Mouse (Mus musculus) midbrain, postnatal 0 days (tissue): ENCODE results near the gene Trappc6a. TPM values are rescaled to one million over a fixed set of nuclear protein-coding genes. Genes with fewer than 3 reads are reported as not detected.

ENCODE experiments used
- ATAC-seq: fragments of 200-750 bp; cut with Nextera tagmentation; 2 replicates; pipeline ENCODE4 v1.8.0; 2017; ENCODE audit warnings: moderate number of reproducible peaks, mild to moderate bottlenecking, moderate TSS enrichment, moderate library complexity; ENCODE audit not compliant: low FRiP score
- DNase-seq: peaks from one replicate; pipeline ENCODE4 v3.0.0-alpha.2; 2015; ENCODE audit warnings: low spot score
- H3K27ac ChIP-seq: fragments of 300-500 bp; sonication (generic); 2 replicates; pipeline ENCODE4 v1.5.1; 2014; ENCODE audit warnings: low read depth, mild to moderate bottlenecking, low read length, mixed read lengths
- H3K27me3 ChIP-seq: fragments of 300-500 bp; sonication (generic); 2 replicates; pipeline ENCODE4 v1.6.1; 2014; ENCODE audit warnings: low read length, control low read depth, mixed read lengths; ENCODE audit not compliant: insufficient read depth
- H3K36me3 ChIP-seq: fragments of 300-500 bp; sonication (generic); 2 replicates; pipeline ENCODE4 v1.6.1; 2014; ENCODE audit warnings: low read length, control low read depth, mixed read lengths; ENCODE audit not compliant: insufficient read depth
- H3K4me1 ChIP-seq: fragments of 300-500 bp; sonication (generic); 2 replicates; pipeline ENCODE4 v1.6.1; 2014; ENCODE audit warnings: mild to moderate bottlenecking, control low read depth, antibody characterized with exemption, low read length, mixed read lengths; ENCODE audit not compliant: insufficient read depth
- H3K4me2 ChIP-seq: fragments of 300-500 bp; sonication (generic); 2 replicates; pipeline ENCODE4 v1.6.1; 2014; ENCODE audit warnings: low read depth, mild to moderate bottlenecking, low read length, mixed read lengths; ENCODE audit not compliant: poor library complexity, severe bottlenecking
- H3K4me3 ChIP-seq: fragments of 300-500 bp; sonication (generic); 2 replicates; pipeline ENCODE4 v1.5.1; 2014; ENCODE audit warnings: low read depth, mild to moderate bottlenecking, low read length, moderate library complexity
- H3K9ac ChIP-seq: fragments of 300-500 bp; sonication (generic); replicated peaks from 2 replicates; pipeline ENCODE4 v1.6.1; 2014; ENCODE audit warnings: mild to moderate bottlenecking, low read length, moderate library complexity, mixed read lengths; ENCODE audit not compliant: poor library complexity, severe bottlenecking
- H3K9me3 ChIP-seq: fragments of 300-500 bp; sonication (generic); 2 replicates; pipeline ENCODE4 v1.6.1; 2016; ENCODE audit warnings: low read length, control low read depth
- CTCF ChIP-seq: IDR thresholded peaks from 2 replicates; pipeline ENCODE4 v1.5.1; 2016; ENCODE audit warnings: antibody characterized with exemption, mild to moderate bottlenecking
- WGBS: fragments of 180-500 bp; shearing (Covaris S2); extraction: QIAGEN DNeasy Blood & Tissue Kit; methylation state at CpG from one replicate; pipeline ENCODE4 v1.1.7; 2014; 5-methylcytosine and 5-hydroxymethylcytosine counted together
- polyA plus RNA-seq: library from polyadenylated mRNA; unstranded; fragments of >200 nt; fragmentation: Nextera tagmentation; extraction: Ambion mirVana; gene quantifications from 2 replicates; pipeline ENCODE4 v1.2.1, GENCODE M21; 2015
- total RNA-seq: library from RNA; depleted of rRNA; stranded (reverse); fragments of >200 nt; gene quantifications from 2 replicates; pipeline ENCODE4 v1.2.3, GENCODE M21; 2014

Gene Trappc6a
- total and polyA plus RNA-seq, 2 experiments from 2014 or later = 23.9 to 32.6 TPM

DNA sequence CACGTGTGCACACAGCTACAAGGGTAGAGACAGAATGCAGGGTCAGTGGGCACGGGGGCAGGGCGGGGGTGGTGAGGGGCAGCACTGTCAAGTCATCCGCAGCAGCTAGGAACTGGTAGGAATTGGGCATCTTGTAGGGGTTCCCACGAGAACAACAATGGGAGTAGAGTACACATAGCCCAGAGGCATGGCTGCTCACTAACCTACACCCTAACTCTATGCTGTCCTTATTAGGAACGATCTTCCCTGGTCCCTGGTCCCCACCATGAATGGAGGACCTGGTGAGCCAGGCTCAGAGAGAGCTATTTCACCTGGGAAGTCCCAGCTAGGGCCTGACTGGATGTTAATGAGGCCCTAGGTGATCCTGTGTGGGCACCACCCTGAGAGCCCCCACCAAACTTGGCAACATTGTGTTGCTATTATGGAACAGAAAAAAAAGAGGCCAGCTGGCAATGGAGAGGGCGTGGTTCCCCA lies 33.5 kb downstream of the Trappc6a start:
- Histone ChIP-seq H3K36me3 (no peaks in the 10 kb centered on the region), H3K27me3 (no peaks in the 10 kb centered on the region), H3K4me1 (no peaks in the 10 kb centered on the region), H3K9ac (no peak overlapping the region), H3K9me3 (no peaks in the 10 kb centered on the region), H3K27ac (no peak overlapping the region), H3K4me2 (no peak overlapping the region), H3K4me3 (no peak overlapping the region)
- DNase-seq = no peak
- TF ChIP-seq CTCF = no peak
- WGBS = 61% methylated on average over 7 of the region's 7 CpGs
- ATAC-seq = no peak

- no peak for TF ChIP-seq CTCF
- DNase-seq (peak; percentile 84), ATAC-seq (peak; percentile 73)
- Histone ChIP-seq H3K4me2 (no peak overlapping the region), H3K9me3 (no peaks in the 10 kb centered on the region), H3K4me3 (no peak overlapping the region), H3K4me1 (no peaks in the 10 kb centered on the region), H3K27ac (no peak overlapping the region), H3K36me3 (no peaks in the 10 kb centered on the region), H3K27me3 (no peaks in the 10 kb centered on the region), H3K9ac (no peak overlapping the region)
- 55% methylated on average over 8 of the region's 8 CpGs for WGBS
Measured at GRCm38 (mm10) chr7:19542155-19542691, 34.0 kb downstream of the Trappc6a start.

- H3K27me3 ChIP-seq = no peaks in the 10 kb centered on the region
- TF ChIP-seq CTCF = peak; percentile 54
- no peak overlapping the region for H3K27ac ChIP-seq
- DNase-seq (peak; percentile 8), ATAC-seq (no peak)
- no peak overlapping the region for H3K9ac ChIP-seq
- H3K4me2 ChIP-seq = no peak overlapping the region
- H3K36me3 ChIP-seq = no peaks in the 10 kb centered on the region; the same call in 1 of the 2 replicates
- no peaks in the 10 kb centered on the region for H3K9me3 ChIP-seq
- no peaks in the 10 kb centered on the region for H3K4me1 ChIP-seq
- H3K4me3 ChIP-seq = no peak overlapping the region
- 59% methylated on average over 6 of the region's 6 CpGs for WGBS
Measured at GRCm38 (mm10) chr7:19543584-19543983, 35.4 kb downstream of the Trappc6a start.

GRCm38 (mm10) chr7:19546007-19546406 lies 37.8 kb downstream of the Trappc6a start:
- no peak for DNase-seq
- TF ChIP-seq CTCF = no peak

DNA sequence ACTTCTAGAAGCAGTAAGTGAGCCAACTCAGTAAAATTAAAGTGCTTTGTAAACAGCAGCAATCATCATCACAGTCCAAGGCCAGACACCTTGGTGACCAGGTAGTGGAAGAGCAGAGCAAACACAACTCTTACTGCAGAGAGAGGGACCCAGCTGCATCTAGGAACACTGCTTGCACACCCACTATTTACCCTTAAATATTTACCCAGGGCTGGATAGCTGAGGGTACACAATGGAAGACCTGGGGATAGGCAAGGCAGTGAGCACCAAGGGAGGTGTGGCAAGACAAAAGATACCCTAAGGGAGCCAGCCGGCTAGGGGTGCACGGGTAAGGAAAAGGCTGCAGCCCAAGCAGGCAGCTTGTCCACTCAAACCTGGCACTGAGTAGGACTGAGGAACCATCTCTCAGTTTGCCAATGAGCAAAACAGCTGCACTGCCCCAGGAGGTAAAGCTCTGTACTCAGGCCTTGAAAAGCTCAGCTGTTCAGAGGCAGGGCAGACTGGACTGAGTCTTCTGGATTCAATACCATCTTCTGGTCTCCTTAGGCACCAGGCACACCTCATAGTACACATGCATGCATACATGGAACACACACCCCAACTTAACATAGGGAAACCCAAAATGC lies 39.3 kb downstream of the Trappc6a start:
- H3K9me3 ChIP-seq = no peaks in the 10 kb centered on the region
- H3K27me3 ChIP-seq = no peaks in the 10 kb centered on the region
- DNase-seq (no peak), ATAC-seq (no peak)
- peaks cover 2% of the 10 kb centered on the region; the same call in 1 of the 2 replicates for H3K36me3 ChIP-seq
- H3K9ac ChIP-seq = no peak overlapping the region
- WGBS = 56% methylated on average over 2 of the region's 2 CpGs
- H3K27ac ChIP-seq = no peak overlapping the region
- H3K4me2 ChIP-seq = no peak overlapping the region
- no peak for TF ChIP-seq CTCF
- no peak overlapping the region for H3K4me3 ChIP-seq
- H3K4me1 ChIP-seq = no peaks in the 10 kb centered on the region

More at GRCm38 (mm10) chr7:19546007-19546406, 37.8 kb downstream of the Trappc6a start:
- no peaks in the 10 kb centered on the region for H3K27me3 ChIP-seq
- no peaks in the 10 kb centered on the region for H3K4me1 ChIP-seq
- H3K9ac ChIP-seq = no peak overlapping the region
- H3K36me3 ChIP-seq = no peaks in the 10 kb centered on the region; the same call in 1 of the 2 replicates
- H3K27ac ChIP-seq = no peak overlapping the region
- H3K9me3 ChIP-seq = no peaks in the 10 kb centered on the region
- no peak overlapping the region for H3K4me2 ChIP-seq
- no peak for ATAC-seq
- WGBS = 73% methylated on average over 3 of the region's 3 CpGs
- H3K4me3 ChIP-seq = no peak overlapping the region

DNA sequence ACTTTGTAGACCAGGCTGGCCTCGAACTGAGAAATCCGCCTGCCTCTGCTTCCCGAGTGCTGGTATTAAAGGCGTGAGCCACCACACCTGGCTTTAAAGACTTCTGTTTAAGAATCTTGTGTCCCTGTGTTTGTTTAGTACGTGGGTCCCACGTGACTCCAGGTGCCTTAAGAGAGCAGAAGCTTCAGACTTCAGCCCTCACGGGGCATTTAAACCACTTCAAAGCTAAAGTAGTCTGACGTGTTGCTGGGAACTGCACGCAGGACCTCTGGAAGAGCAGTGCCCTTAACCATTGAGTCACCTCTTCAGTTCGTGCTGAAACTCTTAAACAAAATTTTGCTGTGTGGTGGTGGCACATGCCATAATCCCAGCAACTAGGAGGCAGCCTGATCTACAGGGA lies 41.2 kb downstream of the Trappc6a start:
- DNase-seq (no peak), ATAC-seq (no peak)
- TF ChIP-seq CTCF = no peak
- Histone ChIP-seq H3K36me3 (peaks cover 10% of the 10 kb centered on the region), H3K9ac (no peak overlapping the region), H3K4me3 (no peak overlapping the region), H3K4me2 (no peak overlapping the region), H3K9me3 (no peaks in the 10 kb centered on the region), H3K4me1 (no peaks in the 10 kb centered on the region), H3K27ac (no peak overlapping the region), H3K27me3 (no peaks in the 10 kb centered on the region)
- 91% methylated on average over 10 of the region's 10 CpGs for WGBS
